Mouse (Mus musculus): ENCODE measurements around the gene Gm10719. TPM values are rescaled to one million over a fixed set of nuclear protein-coding genes. Genes with fewer than 3 reads are reported as not detected.
"Not testable (repeated sequence)": the region's sequence is repeated elsewhere in the genome, so short reads cannot be mapped to it uniquely, and the experiment has no call there.

The Gm10719 gene
- total RNA-seq, 1 experiment from 2014 or later, result 2.6 TPM

DNA sequence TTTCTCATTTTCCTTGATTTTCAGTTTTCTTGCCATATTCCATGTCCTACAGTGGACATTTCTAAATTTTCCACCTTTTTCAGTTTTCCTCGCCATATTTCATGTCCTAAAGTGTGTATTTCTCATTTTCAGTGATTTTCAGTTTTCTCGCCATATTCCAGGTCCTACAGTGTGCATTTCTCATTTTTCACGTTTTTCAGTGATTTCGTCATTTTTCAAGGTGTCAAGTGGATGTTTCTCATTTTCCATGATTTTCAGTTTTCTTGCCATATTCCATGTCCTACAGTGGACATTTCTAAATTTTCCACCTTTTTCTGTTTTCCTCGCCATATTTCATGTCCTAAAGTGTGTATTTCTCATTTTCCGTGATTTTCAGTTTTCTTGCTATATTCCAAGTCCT is 8.4 kb downstream of the Gm10719 start:
- peak; percentile 38 for DNase-seq

- not testable (repeated sequence) for DNase-seq
Observed at GRCm38 (mm10) chr9:3026136-3026535, 8.9 kb downstream of the Gm10719 start.

DNA sequence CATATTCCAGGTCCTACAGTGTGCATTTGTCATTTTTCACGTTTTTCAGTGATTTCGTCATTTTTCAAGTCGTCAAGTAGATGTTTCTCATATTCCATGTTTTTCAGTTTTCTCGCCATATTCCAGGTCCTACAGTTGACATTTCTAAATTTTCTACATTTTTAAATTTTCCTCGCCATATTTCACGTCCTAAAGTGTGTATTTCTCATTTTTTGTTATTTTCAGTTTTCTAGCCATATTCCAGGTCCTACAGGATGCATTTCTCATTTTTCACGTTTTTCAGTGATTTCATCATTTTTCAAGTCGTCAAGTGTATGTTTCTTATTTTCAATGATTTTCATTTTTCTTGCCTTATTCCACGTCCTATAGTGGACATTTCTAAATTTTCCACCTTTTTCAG is 9.5 kb downstream of the Gm10719 start:
- not testable (repeated sequence) for DNase-seq

DNA sequence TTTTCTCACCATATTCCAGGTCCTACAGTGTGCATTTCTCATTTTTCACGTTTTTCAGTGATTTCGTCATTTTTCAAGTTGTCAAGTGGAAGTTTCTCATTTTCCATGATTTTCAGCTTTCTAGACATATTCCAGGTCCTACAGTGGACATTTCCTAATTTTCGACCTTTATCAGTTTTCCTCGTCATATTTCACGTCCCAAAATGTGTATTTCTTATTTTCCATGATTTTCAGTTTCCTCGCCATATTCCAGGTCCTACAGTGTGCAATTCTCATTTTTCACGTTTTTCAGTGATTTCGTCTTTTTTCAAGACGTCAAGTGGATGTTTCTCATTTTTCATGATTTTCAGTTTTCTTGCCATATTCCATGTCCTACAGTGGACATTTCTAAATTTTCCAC is 10.0 kb downstream of the Gm10719 start:
- not testable (repeated sequence) for DNase-seq

DNA sequence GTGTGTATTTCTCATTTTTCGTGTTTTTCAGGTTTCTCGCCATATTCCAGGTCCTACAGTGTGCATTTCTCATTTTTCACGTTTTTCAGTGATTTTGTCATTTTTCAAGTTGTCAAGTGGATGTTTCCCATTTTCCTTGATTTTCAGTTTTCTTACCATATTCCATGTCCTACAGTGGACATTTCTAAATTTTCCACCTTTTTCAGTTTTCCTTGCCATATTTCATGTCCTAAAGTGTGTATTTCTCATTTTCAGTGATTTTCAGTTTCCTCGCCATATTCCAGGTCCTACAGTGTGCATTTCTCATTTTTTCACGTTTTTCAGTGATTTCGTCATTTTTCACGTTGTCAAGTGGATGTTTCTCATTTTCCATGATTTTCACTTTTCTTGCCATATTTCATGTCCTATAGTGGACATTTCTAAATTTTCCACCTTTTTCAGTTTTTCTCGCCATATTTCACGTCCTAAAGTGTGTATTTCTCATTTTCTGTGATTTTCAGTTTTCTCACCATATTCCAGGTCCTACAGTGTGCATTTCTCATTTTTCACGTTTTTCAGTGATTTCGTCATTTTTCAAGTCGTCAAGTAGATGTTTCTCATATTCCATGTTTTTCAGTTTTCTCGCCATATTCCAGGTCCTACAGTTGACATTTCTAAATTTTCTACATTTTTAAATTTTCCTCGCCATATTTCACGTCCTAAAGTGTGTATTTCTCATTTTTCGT is 12.2 kb downstream of the Gm10719 start:
- DNase-seq, result not testable (repeated sequence)

GRCm38 (mm10) chr9:3030677-3031318 is 13.6 kb downstream of the Gm10719 start:
- DNase-seq, result not testable (repeated sequence)

GRCm38 (mm10) chr9:3034299-3034698 is 17.1 kb downstream of the Gm10719 start, which contains the start of gene Gm17535:
TSS of gene Gm17535 (plus strand) at chr9:3034599.
- not testable (repeated sequence) for DNase-seq

- DNase-seq, result not testable (repeated sequence)
Observed at GRCm38 (mm10) chr9:3036577-3036976, 19.4 kb downstream of the Gm10719 start, which contains the start of gene Gm10715. TSS of gene Gm10715 (plus strand) at chr9:3036877.

DNA sequence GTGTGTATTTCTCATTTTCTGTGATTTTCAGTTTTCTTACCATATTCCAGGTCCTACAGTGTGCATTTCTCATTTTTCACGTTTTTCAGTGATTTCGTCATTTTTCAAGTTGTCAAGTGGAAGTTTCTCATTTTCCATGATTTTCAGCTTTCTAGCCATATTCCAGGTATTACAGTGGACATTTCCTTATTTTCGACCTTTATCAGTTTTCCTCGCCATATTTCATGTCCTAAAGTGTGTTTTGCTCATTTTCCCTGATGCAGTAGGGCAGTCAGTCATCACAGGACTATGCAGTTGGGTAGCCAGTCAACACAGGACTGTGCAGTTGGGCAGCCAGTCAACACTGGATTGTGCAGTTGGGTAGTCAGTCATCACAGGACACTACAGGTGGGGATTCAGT is 21.0 kb downstream of the Gm10719 start:
- not testable (repeated sequence) for DNase-seq

Small RNA genes lying within 50 kb of the gene (microRNA-seq; reads per million reads assigned to microRNA genes)
- 0 reads per million in 2 experiments for gene Mir101c

Other genes starting within 250 kb of the Gm10719 start
- not detected in 2 replicates for gene Gm10722, start 16.5 kb upstream of the Gm10719 start, total RNA-seq (2021)
- gene Gm11168, start 14.1 kb upstream of the Gm10719 start, total RNA-seq (2021), result 1.5 TPM in 1 of 2 replicates, not detected in the other
- 2.4 TPM in 1 of 2 replicates, not detected in the other for gene Gm10721, start 4.3 kb upstream of the Gm10719 start, total RNA-seq (2021)
- not detected in 2 replicates for gene Gm10720, start 1.8 kb upstream of the Gm10719 start, total RNA-seq (2021)
- 3.6 and 4.1 TPM in 2 replicates for gene Gm10718, start 6.1 kb downstream of the Gm10719 start, total RNA-seq (2021)
- 2.2 TPM in 1 of 2 replicates, not detected in the other for gene Gm10717, start 8.0 kb downstream of the Gm10719 start, total RNA-seq (2021)
- not detected in 2 replicates for gene Gm17535, start 17.2 kb downstream of the Gm10719 start, total RNA-seq (2021)
- not detected in 2 replicates for gene Gm10715, start 19.5 kb downstream of the Gm10719 start, total RNA-seq (2021)

Measured in adrenal gland, postnatal 25 days (tissue).